Mouse (Mus musculus) ovary, postnatal 14 days (tissue): ENCODE data around the gene Ror2.

ENCODE experiments used
- DNase-seq: peaks from one replicate; pipeline ENCODE4 v3.0.0; 2022; ENCODE audit warnings: low spot score

Gene Ror2

DNA sequence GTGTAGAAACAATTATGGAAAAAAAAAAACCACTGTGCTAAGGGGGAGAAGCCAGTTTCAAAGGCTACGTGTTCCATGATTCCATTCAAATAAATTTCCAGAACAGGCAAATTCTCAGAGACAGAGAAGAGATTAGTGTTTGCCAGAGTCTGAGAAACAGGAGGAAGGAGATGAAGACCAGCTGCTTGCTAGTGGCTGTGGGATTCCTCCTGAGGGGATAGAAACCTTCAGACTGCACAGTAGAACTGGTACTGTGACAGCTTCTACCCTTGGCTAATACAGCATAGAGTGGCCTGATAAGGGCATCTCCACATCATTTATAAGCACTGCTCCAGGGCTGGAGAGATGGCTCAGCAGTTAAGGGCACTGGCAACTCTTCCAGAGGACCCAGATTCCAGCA lies 11.2 kb downstream of the Ror2 start:
- no peak for DNase-seq

DNA sequence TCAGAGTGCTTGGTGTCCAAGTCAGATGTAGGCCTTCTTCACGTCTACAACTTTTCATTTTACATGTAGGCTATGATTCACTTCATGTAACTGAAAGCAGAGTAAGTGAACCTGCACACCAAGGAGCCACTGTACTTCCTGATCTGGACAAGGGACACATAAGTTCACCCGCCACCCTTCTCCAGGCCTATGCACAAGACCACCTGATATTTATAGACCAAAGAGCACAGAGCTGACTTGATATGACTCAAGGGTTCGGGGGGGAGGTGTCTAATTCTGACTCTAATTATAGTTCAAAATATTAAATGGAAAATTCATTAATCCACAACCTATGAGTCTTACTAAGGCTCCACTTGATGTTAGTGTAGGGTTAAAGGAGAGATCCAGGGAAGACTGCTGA lies 14.3 kb downstream of the Ror2 start:
- no peak for DNase-seq

GRCm38 (mm10) chr13:53270549-53270948 lies 15.4 kb downstream of the Ror2 start:
- no peak for DNase-seq

DNA sequence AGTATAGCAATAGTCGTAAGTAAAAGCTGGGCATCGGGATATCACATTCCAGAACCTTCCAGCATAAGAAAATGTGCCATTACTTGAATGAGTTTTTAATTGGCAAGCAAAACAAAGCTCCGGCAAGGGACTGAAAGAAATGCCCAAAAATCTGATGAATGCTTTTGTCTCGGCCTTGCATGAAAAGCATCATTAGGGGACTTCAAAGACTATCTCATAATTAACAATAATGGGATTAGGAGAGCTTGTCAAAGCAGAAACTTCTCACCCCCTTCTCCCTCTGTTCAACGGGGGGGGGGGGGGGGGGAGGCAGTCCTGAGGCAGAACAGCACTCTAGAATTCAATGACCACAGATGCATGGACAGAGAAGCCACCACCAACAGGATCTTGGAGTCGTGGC lies 17.4 kb downstream of the Ror2 start:
- no peak for DNase-seq

GRCm38 (mm10) chr13:53267849-53268248 lies 18.1 kb downstream of the Ror2 start:
- DNase-seq: no peak

DNA sequence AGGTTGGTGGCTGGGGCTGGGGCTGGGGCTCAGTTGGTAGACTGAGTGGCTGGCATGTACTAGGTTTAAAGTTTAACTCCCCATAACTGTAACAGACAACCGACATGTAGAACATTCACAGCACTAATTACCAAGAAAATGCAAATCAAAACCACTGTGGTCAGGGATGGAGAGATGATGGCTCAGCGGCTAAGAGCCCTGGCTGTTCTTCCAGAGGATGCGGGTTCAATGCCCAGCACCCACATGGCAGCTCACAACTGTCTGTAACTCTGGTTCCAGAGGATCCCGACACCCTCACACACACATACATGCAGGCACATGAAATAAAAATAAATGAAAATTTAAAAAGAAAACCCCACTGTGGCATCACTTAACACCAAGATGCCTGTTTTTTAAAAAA lies 18.8 kb downstream of the Ror2 start:
- no peak for DNase-seq

- no peak for DNase-seq
These were observed 19.4 kb downstream of the Ror2 start for GRCm38 (mm10) chr13:53266543-53266951.

GRCm38 (mm10) chr13:53264896-53265295 lies 21.0 kb downstream of the Ror2 start:
- no peak for DNase-seq

DNA sequence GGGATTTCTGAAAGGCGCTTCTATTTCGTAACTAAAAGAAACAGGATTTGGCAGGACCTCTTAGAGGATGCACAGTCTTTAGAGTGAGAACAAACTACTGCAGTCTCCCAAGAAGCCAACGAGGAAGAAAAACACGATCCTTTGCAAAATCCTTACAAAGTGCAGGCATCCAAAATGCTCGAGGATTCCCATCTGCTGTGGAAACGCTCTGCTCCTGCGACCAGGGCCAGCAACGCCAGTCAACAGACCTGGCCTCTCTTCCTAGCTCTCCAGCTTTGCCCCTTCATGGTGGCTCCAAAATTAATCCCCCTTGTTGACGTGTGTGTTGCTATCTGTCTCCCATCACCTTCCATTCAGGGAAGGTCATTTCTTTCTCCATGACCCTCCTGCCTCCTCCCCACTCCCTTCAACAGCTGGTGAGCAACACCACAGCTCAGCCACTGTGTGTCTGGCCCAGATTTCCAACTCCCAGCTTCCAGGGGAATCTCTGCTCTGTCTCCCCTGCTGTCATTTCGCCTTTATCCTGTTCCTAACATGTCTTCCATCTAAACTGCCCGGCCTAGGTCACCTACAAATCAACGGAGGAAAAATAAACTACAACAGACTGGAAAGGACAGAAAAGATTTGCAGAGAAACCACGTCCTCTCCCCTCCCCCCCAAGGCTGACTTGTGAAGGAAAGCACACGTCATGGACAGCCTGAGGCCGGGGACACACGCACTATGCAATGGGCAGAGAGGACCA lies 23.2 kb downstream of the Ror2 start:
- DNase-seq: no peak

DNA sequence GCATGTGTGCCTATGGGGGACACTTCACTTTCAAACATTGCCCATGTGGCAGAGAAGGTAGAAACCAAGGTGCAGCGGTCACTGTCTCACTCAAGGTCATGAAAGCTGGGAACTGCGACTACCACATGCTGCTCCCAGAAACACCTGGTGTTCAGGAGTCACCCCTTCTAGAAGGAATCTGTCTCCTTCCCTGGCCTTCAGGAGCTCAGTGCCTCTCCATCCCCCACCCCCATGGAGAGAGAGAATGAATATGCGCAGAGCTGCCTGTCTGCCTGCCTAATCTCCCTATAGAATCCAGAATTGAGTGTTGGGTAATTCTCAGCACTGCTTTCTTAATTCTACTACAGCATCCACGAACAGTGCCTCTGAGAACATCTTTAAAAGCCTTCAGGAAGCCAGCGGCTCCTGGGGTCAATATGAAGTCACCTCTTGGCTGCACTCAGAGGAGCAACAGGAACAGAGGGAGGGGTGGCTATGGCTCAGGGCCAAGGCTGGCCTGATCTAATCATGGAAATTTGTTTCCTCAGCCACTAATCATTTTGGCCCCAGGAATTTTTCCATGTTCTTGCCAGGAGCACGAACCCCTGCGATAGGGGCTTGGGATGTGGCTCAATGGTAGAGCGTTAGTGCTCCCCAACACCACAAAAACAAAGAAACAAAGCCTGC lies 24.7 kb downstream of the Ror2 start:
- DNase-seq: no peak

- DNase-seq: no peak
These were observed 27.0 kb downstream of the Ror2 start for GRCm38 (mm10) chr13:53258943-53259342.

DNA sequence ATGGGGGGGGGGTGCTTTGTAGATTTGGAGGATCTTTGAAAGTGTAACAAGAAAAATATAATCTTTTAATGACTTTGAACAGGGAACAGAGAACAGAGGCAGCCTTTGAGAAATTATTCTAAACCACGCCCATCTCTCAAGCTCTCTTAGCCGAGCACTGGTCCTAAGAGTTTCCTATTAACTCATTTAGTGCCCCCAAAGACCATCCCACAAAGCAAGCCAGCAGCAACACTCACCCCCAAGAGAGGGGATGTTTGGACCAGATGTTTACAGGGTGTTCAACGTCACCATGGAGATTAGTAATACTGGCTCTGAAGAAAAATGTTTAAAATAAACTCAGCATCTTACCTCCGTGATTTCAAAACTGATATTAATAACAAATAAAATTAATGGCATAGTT lies 27.4 kb downstream of the Ror2 start:
- DNase-seq: no peak

- no peak for DNase-seq
These were observed 32.7 kb downstream of the Ror2 start for GRCm38 (mm10) chr13:53253255-53253654.

DNA sequence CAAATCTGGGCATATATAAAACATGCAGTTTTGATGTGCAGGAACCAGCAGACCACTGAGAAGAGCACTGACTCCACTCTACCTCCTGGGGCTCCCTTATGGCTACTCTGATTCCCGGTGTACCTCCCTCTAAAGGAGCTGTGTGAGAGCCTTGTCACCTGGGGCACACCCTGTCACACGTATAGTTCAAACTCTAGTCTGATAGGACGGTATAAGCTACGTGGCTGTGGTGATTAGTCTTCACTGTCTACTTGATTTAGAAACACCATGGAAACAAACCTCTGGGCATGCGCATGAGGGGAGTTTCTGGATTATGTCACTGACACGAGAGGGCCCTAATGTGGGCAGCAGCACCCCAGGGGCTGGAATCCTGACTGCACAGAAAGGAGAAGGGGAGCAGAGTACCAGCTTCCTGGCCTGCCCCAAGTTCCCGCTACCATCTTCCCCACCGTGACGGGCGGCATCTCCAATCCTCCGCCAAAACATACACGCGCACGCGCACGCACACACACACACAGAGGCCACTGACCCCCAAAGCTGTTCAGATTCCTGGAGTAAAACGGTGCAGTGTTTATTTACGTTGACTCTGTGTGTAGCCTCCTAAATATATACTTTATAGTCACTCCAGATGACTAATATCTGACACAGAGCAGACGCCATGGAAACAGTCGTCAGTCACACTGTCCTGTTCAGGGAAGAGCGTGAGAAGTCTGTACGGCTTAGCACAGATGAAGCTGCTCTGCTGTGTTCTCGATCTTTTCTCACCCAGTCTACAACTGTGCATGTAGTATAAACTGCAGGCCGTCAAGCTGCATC lies 37.1 kb downstream of the Ror2 start:
- DNase-seq: no peak

DNA sequence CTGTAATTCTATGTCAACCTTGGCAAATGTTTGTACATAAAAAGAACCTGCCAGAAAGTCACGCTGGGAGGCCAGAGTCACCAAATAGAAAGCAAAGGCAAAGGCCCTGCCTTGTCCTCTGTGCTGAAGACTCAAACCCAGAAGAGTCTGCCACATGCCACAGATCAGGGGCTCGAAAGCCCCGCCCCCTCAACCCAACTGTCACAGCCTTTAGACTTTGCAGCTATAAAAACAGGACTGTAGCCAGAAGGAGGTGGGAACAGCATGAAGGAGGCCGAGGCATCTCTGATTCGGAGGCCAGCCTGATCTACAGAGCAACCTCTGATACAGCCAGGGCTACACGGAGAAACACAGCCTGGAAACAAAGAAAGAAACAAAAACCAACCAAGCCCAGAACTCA lies 37.8 kb downstream of the Ror2 start:
- no peak for DNase-seq

DNA sequence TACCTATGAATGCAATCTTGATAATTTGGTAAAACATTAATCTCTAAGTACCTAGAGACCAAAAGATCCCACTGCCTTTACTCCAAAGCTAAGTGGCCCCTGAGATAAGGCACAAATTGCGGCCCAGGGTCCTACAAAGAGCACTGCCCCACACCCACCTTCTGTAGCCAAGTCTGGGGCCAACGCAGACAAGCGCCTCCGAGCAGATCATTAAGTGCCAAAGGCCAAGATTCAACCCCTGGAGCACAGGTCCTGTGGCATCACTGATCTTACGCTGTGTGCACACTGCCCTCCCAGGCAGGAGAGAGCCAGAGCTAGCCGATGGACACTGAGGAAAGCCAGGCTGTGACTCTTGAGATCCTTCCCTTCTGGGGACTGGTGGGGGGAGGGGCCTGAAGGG lies 38.7 kb downstream of the Ror2 start:
- no peak for DNase-seq

GRCm38 (mm10) chr13:53244151-53244550 lies 41.8 kb downstream of the Ror2 start:
- no peak for DNase-seq

DNA sequence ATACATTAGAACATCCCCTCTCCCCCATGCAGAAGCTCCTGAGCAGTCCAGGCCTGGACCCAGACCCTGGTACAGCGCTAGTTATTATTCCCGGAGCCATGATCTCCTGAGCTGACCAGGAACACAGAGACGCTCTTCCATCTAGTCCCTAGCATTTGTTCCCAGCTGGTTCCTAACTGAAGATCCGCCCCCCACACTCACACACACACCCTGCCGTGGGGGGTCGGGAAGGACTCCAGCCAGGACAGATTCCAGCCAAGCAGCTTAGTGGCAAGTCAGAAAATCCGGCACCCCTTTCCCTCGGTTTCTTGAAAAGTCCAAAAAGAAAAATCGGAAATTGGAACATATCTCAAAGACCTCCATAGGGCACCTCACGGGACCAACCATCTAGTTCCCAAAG lies 48.5 kb downstream of the Ror2 start:
- DNase-seq: no peak

- peak; percentile 48 for DNase-seq
These were observed 49.2 kb downstream of the Ror2 start for GRCm38 (mm10) chr13:53236434-53237401.

GRCm38 (mm10) chr13:53235953-53236352 lies 50.0 kb downstream of the Ror2 start:
- DNase-seq: no peak

DNA sequence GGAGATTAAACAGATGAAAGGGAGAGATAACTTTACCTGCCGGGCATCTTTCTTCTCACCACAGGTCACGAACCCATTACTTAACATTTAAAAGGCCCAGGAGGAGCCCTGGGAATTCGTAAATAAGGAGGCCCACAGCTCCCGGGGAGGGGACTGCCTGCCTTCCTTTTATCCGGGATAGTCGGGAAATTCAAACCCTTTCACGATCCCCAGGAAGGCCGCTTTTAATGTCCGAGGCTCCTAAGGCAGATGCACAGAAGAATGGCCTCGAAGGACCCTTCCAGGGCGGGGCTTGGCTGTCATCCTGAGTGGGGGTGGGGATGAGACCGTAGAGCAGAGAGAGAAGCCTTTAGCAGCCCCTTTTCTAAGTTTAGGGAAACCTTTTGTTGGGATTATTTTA lies 51.1 kb downstream of the Ror2 start:
- DNase-seq: no peak
